Mouse (Mus musculus): ENCODE measurements around the gene Nme6. TPM values are rescaled to one million over a fixed set of nuclear protein-coding genes. Genes with fewer than 3 reads are reported as not detected.

Nme6 gene
- polyA plus RNA-seq, 1 experiment = 6.4 TPM

DNA sequence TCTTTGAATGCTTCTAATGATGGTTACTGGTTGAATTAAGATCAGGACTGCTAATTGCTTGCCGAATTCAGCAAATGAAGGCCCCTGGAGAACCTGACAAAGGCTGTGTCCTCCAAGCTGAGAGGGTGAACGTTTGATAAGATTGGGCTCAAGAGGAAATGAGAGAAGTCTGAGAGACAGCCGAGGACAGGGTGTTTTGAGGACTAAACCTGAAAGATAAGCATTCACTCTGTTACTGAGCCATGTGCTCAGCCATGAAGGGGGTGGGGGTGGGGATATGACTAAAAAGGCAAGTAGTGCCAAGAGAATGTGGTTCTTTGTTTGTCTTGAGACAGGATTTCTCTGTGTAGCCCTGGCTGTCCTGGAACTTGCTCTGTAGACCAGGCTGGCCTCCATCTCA, 30.5 kb downstream of the Nme6 start:
- H3K27me3 ChIP-seq (replicated peaks) = peaks cover 16% of the 10 kb centered on the region
- no peaks in the 10 kb centered on the region for H3K9me3 ChIP-seq
- H3K4me3 ChIP-seq (replicated peaks) = peak overlapping the region; percentile 88
- no peak for TF ChIP-seq FLI1 (IDR thresholded peaks at IDR 0.05; ENCODE audit: low read length)
- peaks cover 26% of the 10 kb centered on the region for H3K4me1 ChIP-seq
- H3K36me3 ChIP-seq (replicated peaks; ENCODE audit: low read length) = no peaks in the 10 kb centered on the region

DNA sequence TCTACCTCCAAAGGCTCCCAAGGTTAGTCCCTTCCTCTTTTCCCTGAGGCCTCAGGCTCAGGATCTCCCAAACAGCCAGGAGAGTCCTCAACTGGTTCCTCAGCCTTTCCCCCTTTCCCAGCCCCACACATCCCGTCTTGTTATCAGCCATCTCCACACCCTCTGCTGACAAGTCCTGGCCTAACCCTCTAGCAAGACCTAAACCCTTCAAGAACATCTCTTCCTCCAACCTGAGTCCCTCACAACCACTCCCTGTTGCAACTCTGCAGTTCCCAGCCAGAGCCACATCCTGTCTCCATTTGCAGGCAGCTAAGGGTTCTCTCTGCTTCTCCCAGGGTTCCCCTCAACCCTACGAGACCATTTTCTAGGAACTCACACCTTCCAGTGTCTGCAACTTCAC, 33.7 kb downstream of the Nme6 start:
- H3K4me3 ChIP-seq (replicated peaks) = no peak overlapping the region
- peaks cover 33% of the 10 kb centered on the region for H3K4me1 ChIP-seq
- TF ChIP-seq GATA1 (IDR thresholded peaks at IDR 0.05; ENCODE audit: borderline replicate concordance, low read length) (no peak), FLI1 (IDR thresholded peaks at IDR 0.05; ENCODE audit: low read length) (no peak)
- H3K9me3 ChIP-seq = no peaks in the 10 kb centered on the region
- H3K36me3 ChIP-seq (replicated peaks; ENCODE audit: low read length) = no peaks in the 10 kb centered on the region
- peaks cover 8% of the 10 kb centered on the region for H3K27me3 ChIP-seq (replicated peaks)

DNA sequence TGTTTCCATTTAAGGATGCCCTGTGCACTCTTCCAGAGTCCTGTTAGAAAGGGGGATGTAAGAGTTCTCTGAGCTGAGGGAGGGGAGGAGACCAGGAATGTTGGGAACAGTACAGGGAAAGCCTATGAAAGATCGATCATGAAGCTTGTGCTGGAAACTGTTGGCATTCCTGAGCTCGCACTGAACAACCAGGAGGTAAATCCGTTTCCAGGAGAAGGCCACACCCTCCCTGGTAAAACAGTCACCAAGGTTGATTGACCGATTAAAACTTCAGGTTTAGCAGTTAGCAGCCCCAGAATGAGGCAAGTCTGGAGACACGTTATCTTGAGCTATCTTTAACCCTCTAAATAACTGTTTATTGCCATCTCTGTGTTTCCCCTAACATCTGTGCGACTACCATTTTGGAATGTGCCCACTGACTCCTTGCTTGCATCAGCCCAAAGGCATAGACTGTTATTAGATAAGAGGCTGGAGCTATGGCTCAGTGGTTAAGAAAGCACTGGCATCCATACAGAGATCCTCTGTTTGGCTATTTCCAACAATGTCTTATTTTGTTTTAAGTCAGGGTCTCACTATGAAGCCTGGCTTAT, 38.5 kb downstream of the Nme6 start:
- H3K4me3 ChIP-seq (replicated peaks) = no peak overlapping the region
- TF ChIP-seq FLI1 (IDR thresholded peaks at IDR 0.05; ENCODE audit: low read length) = no peak
- no peak for TF ChIP-seq GATA1 (IDR thresholded peaks at IDR 0.05; ENCODE audit: borderline replicate concordance, low read length)
- H3K27me3 ChIP-seq (replicated peaks) = peaks cover 2% of the 10 kb centered on the region
- no peaks in the 10 kb centered on the region for H3K36me3 ChIP-seq (replicated peaks; ENCODE audit: low read length)
- H3K4me1 ChIP-seq = peaks cover 19% of the 10 kb centered on the region
- H3K9me3 ChIP-seq = no peaks in the 10 kb centered on the region

DNA sequence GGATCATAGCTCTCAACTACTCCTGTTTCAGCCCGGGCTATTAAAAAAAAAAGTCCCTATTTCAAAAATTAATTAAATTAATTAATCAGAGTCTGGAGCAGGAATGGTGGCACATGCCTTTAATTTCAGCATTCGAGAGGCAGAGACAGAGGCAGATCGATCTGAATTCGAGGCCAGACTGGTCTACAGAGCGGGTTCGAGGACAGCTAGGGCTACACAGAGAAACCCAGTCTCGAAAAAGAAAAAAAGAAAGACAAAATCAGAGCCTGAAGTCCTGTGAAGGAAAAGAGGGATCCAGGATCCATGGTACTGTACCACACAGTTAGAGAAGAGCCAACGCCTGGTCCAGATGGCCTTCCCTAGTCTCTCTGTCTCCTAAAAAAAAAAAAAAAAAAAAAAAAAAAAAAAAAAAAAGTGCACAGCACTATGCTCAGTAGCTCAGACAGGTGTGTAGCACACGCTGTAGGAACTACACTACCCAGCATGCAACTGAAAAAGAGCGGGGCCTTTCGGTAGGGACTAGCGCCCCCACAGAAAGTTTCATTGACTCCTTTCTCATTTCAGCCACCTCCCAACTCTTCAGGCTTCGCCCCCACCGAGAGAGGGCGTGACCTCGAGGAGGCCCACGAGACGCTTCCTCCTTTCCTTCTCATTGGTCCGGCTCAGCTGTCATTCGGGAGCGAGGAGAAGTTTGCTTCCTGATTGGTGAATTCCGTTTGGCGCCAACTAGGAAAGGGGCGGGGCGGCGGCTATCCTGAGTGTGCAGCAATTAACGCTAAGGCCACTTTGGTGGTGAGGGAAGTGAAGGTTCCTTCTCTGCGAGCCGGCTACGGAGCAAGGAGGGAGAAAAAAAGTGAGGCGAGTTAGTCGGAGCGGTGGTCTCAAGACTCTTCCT, 42.5 kb downstream of the Nme6 start, which contains the start of gene Cdc25a:
Gene Cdc25a, plus strand, starts transcription at position 783 of the 895 bp plus-strand sequence.
- Histone ChIP-seq H3K36me3 (replicated peaks; ENCODE audit: low read length) (peaks cover 23% of the 10 kb centered on the region), H3K9me3 (no peaks in the 10 kb centered on the region), H3K4me1 (peaks cover 33% of the 10 kb centered on the region), H3K4me3 (replicated peaks) (peak within 1 kb of the TSS; percentile 96), H3K27me3 (replicated peaks) (no peaks in the 10 kb centered on the region)
- TF ChIP-seq GATA1 (IDR thresholded peaks at IDR 0.05; ENCODE audit: borderline replicate concordance, low read length) (no peak), FLI1 (IDR thresholded peaks at IDR 0.05; ENCODE audit: low read length) (peak; percentile 69; the same call in 1 of the 2 replicates)

DNA sequence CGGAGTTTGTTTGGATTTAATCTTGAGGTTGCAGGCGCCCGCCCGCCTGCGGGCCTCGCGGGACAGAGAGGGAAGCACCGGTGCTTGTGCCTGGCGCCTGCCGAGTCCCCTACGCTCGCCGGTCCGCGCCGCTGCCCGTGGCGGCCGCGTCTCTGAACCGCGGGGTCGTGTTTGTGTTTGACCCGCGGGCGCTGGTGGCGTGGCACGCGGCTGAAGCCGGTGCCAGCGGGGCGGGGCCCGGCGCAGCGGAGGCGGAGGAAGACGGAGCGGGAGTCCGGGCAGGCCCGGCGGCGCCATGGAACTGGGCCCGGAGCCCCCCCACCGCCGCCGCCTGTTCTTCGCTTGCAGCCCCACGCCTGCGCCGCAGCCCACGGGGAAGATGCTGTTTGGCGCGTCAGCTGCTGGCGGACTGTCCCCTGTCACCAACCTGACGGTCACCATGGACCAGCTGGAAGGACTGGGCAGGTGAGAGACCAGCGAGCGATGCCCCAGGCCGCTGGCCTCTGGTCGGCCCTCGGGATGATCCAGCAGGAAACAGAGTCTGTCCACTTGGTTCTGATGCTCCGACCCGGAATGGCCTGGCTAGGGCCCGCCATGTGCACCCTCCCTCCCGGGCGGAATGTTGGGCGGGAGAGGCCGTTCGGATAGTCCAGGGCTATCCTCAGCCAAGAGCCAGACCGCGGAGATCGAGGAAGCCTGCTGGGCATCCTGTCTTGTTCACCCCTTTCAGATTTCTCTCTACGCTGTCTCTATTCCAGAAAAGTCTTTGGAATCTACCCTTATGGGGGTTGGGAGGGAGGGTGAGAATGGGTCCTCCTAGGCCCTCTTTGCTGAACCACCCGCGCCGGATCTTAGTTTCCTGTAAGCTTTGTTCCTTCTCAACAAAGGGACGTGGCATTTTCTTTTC, 43.4 kb downstream of the Nme6 start:
- Histone ChIP-seq H3K36me3 (replicated peaks; ENCODE audit: low read length) (peaks cover 32% of the 10 kb centered on the region), H3K27me3 (replicated peaks) (no peaks in the 10 kb centered on the region), H3K4me3 (replicated peaks) (peak overlapping the region; percentile 96), H3K4me1 (peaks cover 28% of the 10 kb centered on the region), H3K9me3 (no peaks in the 10 kb centered on the region)
- TF ChIP-seq FLI1 (IDR thresholded peaks at IDR 0.05; ENCODE audit: low read length) = no peak
- no peak for TF ChIP-seq GATA1 (IDR thresholded peaks at IDR 0.05; ENCODE audit: borderline replicate concordance, low read length)

DNA sequence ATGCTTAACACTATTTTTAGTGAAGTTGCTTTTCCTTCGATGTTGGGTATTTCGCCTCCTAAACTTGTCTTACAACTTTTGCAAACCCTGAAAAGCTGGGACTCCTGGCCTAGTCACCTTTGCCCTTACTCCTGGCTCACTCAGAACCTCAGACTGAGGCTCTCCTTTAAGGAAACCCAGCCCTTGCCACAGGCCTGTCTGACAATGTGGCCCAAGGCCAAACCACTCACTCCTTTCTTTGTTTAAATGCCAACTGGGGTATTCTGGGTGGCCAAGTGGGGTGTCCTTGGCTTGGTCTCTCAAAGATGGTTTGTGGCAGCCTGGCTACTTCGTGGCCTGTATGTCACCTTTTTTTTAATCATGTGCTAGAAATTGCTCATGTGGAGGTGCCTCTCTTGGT, 44.2 kb downstream of the Nme6 start:
- Histone ChIP-seq H3K9me3 (no peaks in the 10 kb centered on the region), H3K4me3 (replicated peaks) (peak overlapping the region; percentile 96), H3K27me3 (replicated peaks) (no peaks in the 10 kb centered on the region), H3K4me1 (peaks cover 24% of the 10 kb centered on the region), H3K36me3 (replicated peaks; ENCODE audit: low read length) (peaks cover 40% of the 10 kb centered on the region)
- TF ChIP-seq GATA1 (IDR thresholded peaks at IDR 0.05; ENCODE audit: borderline replicate concordance, low read length) (no peak), FLI1 (IDR thresholded peaks at IDR 0.05; ENCODE audit: low read length) (no peak)

DNA sequence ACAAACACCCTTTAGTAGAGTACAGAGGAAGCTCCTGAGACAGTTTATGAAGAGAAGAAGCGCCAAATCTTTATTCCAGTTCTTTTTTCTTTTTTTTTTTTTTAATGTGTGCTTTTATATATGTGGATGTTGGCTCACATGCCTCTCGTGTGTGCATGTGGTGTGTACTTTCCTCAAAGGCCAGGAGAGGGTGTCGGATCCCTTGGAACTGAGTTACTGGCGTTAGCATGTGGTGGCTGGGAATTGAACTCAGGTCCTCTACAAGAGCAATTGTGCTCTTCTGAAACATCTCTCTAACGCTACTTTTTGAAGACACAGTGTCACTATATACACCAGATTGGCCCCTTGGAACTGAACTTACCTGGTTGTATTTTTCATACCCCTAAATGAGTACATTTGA, 45.1 kb downstream of the Nme6 start:
- no peaks in the 10 kb centered on the region for H3K9me3 ChIP-seq
- H3K4me1 ChIP-seq = peaks cover 24% of the 10 kb centered on the region
- no peaks in the 10 kb centered on the region for H3K27me3 ChIP-seq (replicated peaks)
- H3K36me3 ChIP-seq (replicated peaks; ENCODE audit: low read length) = peaks cover 49% of the 10 kb centered on the region
- peak overlapping the region; percentile 96 for H3K4me3 ChIP-seq (replicated peaks)
- TF ChIP-seq GATA1 (IDR thresholded peaks at IDR 0.05; ENCODE audit: borderline replicate concordance, low read length) (no peak), FLI1 (IDR thresholded peaks at IDR 0.05; ENCODE audit: low read length) (no peak)

DNA sequence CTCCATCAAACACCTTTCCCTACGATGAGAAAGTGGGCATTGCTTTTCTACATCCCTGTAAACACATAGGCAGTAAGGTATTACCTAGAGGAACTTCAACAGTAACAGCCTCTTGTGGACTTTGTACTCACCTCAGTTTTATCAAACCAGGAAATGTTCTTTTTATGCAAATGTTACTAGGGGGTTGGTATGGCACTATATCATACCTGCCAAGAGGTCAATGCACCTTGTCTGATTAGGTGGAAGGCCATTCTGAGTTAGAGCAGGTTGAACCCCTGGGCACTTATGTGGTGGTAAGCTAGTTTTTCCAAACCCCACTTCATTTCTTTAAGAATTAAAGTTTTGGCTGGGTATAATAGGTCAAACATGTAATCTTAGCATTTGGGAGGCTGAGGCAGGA, 46.8 kb downstream of the Nme6 start:
- Histone ChIP-seq H3K4me1 (peaks cover 24% of the 10 kb centered on the region), H3K27me3 (replicated peaks) (no peaks in the 10 kb centered on the region), H3K4me3 (replicated peaks) (no peak overlapping the region), H3K9me3 (no peaks in the 10 kb centered on the region), H3K36me3 (replicated peaks; ENCODE audit: low read length) (peaks cover 66% of the 10 kb centered on the region)
- no peak for TF ChIP-seq GATA1 (IDR thresholded peaks at IDR 0.05; ENCODE audit: borderline replicate concordance, low read length)
- TF ChIP-seq FLI1 (IDR thresholded peaks at IDR 0.05; ENCODE audit: low read length) = no peak

DNA sequence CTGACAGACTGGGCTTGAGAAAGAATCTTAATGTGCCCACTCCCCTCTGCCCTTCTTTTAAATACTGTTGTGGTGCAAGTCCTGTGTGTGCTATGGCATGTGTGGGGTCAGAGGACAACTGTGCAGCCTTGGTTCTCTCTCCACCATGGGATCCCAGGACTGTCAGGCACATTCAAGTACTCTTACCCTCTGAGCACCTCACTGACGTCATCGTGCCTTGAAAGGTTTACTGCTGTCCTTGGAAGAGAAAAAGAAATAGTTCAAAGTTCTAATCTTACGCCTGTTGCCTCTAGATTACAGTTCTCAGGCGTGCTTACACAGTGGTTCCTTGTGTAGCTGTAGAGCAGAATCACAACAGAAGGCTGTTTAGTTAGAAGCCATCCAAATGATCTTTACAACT, 53.7 kb downstream of the Nme6 start:
- TF ChIP-seq FLI1 (IDR thresholded peaks at IDR 0.05; ENCODE audit: low read length) (no peak), GATA1 (IDR thresholded peaks at IDR 0.05; ENCODE audit: borderline replicate concordance, low read length) (no peak)
- Histone ChIP-seq H3K9me3 (no peaks in the 10 kb centered on the region), H3K36me3 (replicated peaks; ENCODE audit: low read length) (peaks cover 100% of the 10 kb centered on the region), H3K4me1 (0 out of 2 replicates have a peak, but pooled peaks cover 5% of the 10 kb centered on the region), H3K4me3 (replicated peaks) (no peak overlapping the region), H3K27me3 (replicated peaks) (no peaks in the 10 kb centered on the region)

Data from megakaryocyte, embryonic 14.5 days (primary cell).